Mouse (Mus musculus) natural killer cell, adult 2 months (primary cell): ENCODE data around the gene Ndufv2.
A peak's percentile ranks its signal among the peaks of the same experiment; 100 is the strongest.

Experiments
- DNase-seq, 2 experiments: peaks; one replicate each; pipeline ENCODE4 v3.0.0; 2022; ENCODE audit warnings: low spot score in 2 of 2

Ndufv2 gene

DNA sequence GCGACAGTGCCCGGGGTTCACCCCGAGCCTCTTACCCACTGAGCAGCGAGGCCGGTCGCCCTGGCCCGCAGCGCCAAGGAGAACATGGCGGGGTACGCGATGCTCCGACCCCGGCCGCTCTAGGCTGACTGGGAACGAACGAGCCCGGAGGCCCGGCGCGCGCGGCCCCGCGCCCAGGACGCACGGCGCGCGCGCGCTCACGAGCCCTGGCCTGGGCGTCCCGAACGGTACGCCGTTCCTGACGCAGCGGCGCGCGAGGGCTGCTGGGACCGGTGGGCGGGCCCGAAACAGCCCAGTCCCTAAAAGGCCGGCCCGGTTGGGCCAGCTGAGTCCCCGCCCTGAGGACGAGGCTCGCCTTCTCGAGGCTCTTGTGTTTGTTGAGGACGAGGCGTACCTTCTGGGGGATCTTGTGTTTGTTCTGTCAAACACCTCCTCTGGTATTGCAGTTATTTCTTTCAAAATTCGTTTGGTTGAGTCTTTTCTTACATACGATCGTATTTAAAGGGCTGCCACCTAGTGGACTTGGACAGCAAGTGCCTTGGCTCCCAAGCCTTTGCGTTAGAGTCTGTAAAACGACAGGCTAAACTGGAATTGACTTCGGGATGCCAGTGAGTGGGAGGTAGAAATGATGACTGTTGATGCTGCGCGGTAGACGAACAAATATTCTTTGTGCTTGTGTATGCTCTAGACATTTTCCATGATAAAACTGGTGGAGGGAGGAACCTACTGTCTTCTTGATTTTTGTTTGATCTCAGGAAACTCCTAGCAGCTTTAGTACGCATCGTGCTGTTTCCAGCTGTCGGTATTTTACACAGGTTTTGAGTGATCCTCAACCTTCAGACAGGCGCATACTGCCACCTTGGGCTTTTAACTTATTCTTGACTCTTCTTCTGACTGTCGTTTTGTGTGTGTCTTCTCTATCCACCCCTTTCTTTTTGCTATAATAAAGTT is at the start of gene Ndufv2:
TSS of gene Ndufv2 (minus strand) at position 180 of the 951 bp plus-strand sequence.
- peak; percentile 82 to 89 for DNase-seq

DNA sequence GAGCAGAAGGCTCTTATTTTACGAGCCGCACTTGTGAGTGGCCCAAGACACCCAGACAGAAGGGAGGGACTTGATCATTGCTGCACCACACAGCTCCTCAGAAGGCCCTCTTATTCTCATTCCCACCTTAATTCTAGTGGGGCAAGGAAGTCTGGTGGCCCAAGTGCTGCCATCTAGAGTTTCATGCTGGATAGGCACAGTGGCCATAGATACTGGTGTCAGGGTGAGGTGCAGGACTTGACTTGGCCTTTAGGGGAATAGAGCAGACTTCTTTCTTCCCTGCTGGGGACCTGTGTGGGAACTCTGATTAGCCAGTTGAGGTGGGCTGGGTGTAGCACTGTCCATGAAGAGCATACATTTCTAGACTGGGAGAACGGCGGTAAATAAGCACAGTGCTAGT is 29.9 kb upstream of the Ndufv2 start:
- DNase-seq, result peak in 1 of 2 experiments; percentile 9

DNA sequence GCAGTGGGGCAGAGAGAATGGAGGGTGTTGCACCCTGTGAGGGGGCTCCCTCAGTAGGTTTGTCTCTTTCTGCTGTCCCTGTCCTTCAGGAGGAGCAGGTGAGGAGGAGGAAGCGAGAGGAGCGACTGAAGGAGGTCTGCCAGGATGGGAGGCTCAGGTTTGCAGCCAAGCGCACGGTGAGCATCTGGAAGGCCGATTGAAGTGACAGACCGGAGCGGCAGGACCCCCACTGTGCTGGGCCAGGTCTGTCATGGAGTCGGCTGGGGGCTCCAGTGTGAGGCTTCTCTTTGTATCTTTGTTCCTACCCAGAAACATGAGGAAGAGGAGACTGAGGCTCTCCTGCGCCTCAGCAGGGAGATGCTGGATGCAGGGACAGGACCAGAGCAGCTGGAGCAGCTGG is 29.0 kb upstream of the Ndufv2 start:
- no peak for DNase-seq

DNA sequence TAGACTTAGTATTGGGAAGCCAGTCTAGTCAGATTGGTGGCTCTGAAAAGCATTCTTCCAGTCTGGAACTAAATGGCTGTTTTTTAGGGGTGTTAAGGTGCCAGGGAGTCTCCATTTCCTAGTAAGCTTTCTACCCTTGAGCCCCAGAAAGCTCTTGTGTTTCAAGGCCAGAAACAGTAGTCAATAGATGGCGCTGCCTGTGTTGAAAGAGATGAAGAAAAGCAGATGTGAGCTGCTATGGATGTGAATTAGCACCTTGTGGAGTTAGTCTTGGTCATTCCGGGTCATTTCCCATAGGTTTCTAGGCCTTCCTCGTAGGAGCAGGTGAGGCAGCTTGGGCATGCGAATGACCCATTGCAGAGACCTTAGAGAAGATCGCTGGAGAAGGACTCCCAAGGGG is 23.9 kb upstream of the Ndufv2 start:
- no peak for DNase-seq

DNA sequence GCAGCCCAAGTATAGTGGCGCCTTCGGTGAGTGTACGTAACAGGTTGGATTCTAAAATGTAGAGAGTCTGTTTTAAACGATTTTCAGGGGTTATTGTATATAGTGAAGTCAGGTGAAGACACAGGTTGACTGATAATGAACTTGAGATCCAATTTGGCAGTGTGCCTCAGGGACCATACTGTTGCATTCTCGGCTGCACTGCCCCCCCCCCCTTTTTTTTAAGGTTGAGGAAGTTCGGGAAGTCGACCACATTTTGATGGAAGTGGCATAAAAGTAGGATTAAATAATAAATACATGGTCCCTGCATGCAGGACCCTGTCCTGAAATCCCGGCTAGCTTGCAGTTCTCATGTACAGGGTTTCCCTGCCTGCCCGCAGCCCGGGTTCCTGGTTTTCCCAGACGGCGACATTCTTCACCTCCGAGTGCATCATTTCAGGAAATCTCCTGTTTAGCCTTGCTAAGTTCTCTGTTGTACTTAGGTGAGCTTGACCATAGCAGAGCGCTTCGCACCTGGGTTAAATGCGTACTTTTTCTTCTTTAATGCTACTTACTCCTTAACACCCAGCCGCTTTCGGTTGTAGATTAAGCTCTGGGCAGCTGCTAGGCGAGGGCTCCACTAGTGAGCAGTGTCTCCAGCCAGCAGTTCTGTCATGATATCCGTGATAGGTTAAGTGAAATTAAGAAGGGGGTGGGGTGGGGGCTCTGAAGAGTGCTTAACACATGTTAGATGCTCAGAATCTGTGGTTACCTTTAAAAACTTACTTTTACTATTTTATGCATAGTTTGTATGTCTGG is 22.7 kb upstream of the Ndufv2 start:
- no peak for DNase-seq

DNA sequence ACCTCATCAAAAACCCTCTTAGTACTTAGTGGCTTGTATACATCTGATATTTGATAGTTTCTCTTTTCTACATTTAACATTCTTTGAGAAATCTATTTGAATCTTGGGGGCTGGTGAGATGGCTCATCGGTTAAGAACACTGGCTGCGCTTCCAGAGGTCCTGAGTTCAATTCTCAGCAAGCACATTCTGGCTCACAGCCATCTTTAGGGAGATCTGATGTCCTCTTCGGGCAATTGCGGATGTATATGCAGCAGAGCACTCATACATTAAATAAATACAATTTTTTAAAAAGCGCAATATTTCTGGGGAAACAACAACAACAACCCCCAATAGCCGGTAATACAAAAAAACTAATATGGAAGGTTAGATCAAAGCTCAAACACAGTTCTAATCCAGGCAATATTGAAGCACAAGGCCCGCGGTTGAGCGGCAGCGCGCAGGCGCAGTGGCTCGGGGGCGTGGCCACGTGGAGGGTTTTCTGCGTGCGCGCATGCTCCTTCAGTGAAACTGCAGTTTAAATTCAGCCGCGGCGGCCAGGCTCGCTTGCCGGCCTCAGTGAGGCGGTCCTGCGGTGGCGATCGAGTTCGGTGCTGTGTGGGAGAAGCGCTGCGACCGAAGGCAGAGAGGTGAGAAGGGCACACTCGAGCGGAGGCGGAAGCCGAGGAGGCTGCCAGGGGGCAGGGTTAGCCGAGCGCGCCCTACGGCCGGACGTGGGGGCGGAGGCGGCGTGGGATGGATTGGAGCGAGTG is 21.9 kb upstream of the Ndufv2 start, which contains the start of gene Ddx11:
TSS of gene Ddx11 (plus strand) at position 455 of the 750 bp plus-strand sequence.
- DNase-seq, result peak; percentile 92 to 93

DNA sequence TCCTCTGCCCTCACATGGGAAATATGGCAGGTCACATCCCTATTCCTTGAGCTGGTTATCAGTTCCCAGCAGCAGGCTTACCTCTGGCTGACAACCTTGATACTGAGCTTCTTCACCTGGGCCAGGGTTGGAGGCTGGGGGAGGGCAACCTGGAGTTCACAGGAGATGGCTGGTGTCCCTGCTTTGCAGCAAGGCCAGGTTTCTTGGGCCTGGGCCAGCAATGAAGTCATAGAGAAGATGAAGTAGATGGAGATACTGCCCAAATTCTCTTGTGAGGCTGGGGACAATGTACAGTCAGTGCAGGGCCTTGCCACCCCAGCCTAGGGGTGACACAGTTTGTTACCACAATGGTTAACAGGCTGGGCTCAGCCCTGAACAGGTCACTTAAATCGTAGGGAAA is 19.3 kb upstream of the Ndufv2 start:
- no peak for DNase-seq

DNA sequence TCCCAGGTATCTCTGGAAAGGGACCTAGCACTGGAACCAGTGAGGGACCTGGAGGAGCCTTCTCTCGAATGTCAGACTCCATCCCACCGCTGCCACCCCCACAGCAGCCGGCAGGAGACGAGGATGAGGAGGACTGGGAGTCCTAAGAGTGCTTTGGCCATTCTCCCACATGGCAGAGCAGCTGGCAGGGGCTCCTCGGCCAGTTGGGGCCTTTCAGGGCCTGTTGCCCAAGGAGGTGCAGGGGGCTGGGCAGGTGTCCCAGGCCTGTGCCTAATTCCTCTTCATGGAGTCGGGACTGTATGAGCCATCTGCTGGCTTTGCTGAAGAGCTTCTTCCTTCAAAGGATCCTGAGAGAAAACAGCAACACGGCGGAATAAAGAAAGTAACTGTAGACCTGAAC is 17.6 kb upstream of the Ndufv2 start:
- DNase-seq, result no peak

DNA sequence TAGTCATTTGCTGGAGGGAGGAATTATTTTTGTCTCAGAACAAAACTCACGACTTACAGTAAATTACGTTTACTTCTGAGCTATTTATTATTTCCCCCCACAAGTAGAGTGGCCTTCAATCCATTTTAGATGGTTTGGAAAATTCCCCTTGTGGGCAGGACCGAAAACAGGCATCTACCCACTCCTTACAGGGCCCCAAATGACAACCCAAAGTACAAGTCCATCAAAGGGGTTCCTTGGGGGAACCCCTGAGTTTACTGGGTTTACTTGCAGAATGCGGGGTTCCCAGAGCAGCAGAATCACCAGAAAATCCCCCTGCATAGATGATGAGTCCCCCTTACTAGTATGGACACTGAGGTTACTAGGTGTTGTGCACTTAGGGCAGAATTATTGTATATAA is 10.8 kb upstream of the Ndufv2 start:
- no peak for DNase-seq

DNA sequence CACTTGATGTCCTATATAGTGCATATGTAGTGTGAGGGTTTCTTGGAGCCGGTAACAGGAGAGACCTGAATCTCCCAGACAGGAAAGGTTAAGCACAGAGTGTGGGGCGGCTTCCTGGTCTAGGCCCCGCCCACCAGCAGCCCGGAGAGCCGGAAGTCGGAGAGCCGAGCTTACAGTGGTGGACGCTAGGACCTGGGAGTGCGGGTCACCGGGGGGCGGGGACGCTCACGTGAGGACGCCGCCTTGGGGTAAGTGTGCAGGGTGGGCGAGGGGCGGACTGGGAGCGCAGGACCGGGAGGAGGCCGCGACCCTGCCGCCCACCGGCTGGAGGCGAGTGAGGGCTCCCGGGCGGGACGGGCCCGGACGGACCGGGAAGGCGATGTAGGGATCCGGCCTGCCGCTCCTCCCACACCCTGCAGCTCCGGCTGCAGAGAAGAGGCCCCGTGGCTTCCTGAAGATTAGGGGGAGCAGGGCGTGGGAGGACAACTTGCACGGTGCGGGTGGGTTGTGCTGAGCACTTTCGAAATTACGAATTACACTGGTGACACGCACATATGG is 10.1 kb upstream of the Ndufv2 start, which contains the start of gene Washc1:
TSS of gene Washc1 (plus strand) at position 144 of the 558 bp plus-strand sequence.
- DNase-seq, result peak; percentile 79 to 85

DNA sequence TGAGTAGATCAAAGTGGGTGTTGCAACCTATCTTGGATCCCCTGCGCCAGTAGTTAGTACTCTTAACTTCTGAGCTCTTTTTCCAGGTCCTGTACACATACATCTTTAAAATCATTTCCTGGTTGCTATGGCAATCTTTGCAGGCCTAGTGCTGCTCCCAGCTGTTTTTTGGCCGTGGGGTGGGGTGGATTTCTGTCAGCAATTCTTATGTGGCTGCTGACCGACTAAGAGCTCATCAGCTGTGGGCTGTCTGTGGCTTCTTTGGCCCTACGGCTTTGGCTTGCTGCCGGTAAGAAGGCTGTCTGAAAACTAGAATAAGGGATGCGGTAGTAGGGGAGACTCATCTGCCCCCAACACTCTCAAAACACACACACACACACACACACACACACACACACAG is 9.4 kb upstream of the Ndufv2 start:
- DNase-seq, result peak; percentile 11 to 23

DNA sequence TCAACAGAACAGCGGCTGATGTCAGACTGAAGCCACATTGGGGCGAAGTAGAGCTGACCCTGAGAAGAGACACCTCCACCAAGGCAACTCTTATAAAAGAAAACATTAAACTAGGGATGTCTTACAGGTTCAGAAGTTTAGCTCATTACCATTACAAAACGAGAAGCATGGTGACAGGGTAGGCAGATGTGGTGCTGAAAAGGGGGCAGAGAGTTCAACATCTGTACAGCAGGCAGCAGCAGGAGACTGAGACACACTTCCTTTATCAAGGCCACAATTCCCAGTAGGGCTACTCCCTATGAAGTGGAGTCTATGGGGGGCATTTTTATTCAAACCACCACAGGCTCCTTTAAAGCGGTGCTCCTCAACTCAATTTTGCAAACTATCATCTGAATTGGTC is 6.8 kb upstream of the Ndufv2 start:
- no peak for DNase-seq

DNA sequence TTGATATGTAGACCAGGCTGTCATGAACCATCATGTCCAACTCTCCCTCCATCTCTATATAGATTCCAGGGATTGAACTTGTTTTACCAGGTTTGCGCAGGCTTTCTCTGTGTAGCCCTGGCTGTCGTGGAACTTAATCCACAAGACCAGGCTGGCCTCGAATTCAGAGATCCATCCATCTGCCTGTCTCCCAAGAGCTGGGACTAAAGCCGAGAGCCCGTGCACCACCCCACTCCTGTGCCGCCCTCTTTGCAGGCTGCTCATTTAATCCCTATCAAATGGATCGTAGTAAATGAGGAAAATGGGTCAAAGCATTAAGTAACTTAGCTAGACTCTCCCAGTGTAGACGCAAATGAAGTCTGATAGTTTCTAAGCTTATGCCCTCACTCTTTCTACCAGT is 6.1 kb upstream of the Ndufv2 start:
- DNase-seq, result no peak

DNA sequence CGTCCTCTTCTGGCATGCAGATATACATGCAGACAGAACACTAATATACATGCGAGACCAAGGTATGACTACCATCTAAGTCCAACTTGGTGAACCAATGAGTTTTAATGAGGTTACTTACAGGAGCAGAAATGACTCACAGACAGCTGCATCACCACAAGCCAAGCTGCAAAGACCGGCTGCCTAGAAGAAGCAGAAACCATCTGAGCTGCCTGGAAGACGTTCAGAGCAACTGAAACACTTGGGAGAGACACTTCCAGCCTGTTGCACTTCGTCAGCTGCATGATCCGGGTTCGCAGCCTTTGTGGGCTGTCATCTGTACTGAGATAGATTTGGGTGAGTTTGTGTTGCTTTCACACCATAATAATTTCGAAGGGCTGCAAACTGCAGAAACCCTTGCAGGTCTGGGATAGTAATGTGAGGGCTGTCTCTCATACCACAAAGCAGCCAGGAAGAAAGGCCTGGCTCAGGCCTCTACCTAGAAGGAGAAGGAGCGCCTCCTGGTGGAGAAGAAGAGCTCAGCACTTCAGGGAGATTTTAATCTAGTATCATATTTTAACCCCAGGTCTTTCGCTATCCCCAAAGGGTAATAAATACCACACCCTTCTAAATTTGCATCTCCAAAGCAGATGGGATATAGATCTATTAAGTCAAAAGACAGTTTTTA is 5.4 kb upstream of the Ndufv2 start:
- DNase-seq, result peak; percentile 55 to 73

DNA sequence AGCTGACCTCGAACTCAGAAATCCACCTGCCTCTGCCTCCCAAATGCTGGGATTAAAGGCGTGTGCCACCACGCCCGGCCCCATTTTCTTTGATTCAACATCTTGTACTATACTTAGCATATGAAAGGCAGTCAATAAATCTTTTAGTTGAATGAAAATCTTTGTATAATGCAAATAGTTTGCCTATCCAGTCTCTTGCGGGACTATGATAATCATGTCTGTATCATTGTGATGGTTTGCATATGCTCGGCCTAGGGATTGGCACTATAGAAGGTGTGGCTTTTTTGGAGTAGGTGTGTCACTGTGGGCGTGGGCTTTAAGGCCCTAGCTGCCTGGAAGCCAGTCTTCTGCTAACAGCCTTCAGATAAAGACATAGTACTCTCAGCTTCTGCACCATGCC is 2.7 kb upstream of the Ndufv2 start:
- DNase-seq, result no peak

DNA sequence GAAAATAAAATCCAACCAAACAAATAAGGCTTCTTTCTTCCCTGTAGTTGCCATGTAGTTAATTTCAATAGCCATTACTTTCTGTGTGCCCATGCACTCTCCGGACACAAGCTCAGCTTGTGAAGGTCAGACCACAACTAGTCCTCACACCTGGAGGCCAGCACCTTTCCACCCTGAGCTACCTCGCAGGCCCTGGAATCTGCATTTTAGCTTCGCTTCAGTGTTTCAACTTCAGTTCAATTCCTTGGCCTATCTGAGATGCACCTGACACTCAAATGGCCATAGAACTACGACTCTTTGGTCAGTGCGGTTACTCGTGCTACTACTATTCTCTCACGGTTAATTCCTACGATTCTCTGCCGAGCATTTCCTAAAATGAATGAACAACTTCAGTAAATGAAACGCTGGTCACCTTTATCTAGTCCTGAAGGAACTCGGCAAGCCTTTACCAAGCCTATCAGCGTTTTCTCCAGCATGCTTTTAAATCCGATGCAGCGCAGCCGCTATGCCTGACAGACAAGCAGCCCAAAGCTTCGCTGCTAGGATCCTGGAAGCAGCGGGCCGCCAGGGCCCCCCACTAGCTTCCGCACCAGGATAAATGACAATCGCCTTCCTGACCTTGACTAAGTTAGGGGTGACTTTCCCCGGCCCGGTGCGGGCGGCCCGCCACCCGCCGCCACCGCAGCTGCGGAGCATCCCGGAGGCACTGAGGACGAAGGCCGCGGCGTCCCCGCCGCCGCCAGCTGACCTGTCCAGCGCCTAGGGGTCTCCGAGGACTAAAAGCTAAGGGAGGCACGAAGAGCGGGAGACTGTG is 586 bp downstream of the Ndufv2 start:
- DNase-seq, result no peak

DNA sequence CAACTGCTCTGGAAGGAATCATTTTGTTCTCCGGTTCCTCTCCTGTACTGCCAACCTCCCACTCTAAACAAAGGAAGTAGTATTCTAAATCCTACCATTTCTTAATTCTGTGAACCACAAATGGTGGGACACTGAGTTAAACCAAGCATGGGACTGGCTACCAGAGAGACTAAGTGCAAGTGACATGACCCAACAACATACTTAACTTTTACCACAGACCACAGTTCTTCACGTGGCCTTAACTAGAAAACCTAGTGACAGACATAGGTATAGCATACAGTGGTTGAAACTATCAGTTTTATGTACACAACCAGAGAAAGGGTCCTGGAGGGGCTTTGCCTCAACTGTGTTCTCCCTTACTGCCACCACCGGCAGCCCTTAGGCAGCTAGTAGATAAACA is 8.7 kb downstream of the Ndufv2 start:
- no peak for DNase-seq

DNA sequence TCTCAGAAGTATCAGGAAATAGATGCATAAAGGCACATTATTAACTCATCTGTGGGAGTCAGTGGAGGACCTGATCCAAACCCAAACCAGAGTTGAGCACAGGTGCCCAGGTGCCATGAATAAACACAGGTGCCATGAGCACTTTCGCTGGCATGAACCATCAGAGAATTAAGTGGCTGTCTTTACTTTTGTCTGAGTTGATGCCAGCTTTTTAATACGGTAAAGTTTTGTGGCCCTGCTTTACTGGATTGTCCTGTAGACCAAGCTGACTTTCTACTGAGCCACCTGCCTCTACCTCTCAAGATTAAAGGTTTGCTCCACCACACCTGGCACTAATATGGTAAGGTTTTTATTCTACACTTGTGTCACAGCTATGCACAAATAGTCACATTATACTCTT is 9.3 kb downstream of the Ndufv2 start:
- no peak for DNase-seq

DNA sequence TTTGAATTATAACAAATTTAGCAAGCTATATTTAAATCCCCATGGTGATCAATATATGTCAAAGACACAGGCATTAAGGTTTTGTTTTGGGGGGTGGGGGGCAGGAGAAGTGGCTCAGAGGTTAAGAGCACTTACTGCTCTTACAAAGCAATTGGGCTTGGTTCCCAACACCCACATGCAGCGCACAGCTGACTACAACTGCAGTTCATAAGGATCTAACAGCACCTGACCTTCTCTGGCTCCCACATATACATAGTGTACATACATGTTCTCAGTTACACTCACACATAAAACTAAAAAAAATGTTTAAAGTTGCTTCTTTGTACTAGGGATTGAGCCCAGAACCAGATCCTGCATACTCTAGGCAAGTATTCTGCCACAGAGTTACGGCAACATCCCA is 10.0 kb downstream of the Ndufv2 start:
- no peak for DNase-seq

DNA sequence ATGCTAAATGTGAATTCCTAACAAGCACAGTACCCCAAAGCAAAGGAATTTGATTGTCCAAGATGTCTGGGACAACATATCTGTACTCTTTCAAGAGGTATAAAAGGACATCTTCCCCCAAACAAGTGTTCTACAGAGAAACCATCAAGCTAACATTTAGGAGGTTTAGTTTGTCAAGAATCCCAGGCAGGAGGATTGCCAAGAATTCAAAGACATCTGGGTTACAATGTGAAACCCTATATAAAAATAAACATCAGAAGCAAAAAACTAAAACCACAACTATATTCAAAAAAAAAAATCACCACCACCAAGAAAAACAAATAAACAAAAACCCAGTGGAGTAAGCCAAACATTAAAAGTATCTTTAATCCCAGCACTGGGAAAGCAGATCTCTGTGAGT is 11.1 kb downstream of the Ndufv2 start:
- no peak for DNase-seq
